Mouse (Mus musculus) testis, adult 10 weeks (tissue): ENCODE results near the gene Usp26. TPM values are rescaled to one million over a fixed set of nuclear protein-coding genes. Genes with fewer than 3 reads are reported as not detected.

Source experiments
- polyA plus RNA-seq: library from polyadenylated mRNA; stranded (reverse); fragments of 350-450 nt; fragmentation: Illumina TruSeq; extraction: RNeasy Lipid Tissue Mini Kit (QIAGEN cat#74804); gene quantifications from one replicate; pipeline ENCODE4 v1.2.3, GENCODE M21; 2014; ENCODE audit warnings: low read depth, low replicate concordance

The Usp26 gene
- 21.3 TPM for polyA plus RNA-seq

DNA sequence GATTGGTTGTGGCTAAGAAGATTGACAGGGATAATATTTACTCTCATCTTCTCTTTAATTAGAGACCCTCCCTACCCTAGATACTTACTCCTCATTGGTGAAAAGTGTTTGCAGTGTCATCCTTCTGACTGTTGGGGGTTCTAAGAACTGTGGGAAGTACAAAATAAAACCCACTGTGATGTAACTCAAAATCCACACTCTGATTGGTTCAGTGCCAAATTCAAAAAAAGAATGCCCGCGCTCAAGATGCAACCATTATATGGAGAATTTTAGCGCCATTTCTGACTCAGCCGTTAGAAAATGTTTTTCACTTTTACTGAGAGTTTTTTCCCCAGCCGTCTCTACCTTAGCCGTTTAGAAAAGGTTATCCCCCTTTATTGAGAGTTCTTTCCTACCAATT, at the start of gene Usp26:
Gene Usp26, minus strand, starts transcription at position 101 of the 400 bp plus-strand sequence.

Other genes with a start within 250 kb of the Usp26 start
- 2.3 TPM for gene Hs6st2, start 119.4 kb downstream of the Usp26 start, polyA plus RNA-seq
- 52.2 TPM for gene 1700080O16Rik, start 171.5 kb upstream of the Usp26 start, polyA plus RNA-seq